Mouse (Mus musculus) myocyte (in vitro differentiated cells): ENCODE results near the gene Col4a1. TPM values are rescaled to one million over a fixed set of nuclear protein-coding genes. Genes with fewer than 3 reads are reported as not detected.

Experiments used
- H3K27me3 ChIP-seq: one replicate; pipeline ENCODE4 v1.6.1; 2011; ENCODE audit not compliant: control insufficient read depth, insufficient read depth, insufficient read length
- H3K36me3 ChIP-seq: one replicate; pipeline ENCODE4 v1.6.1; 2011; ENCODE audit not compliant: control insufficient read depth, insufficient read depth
- H3K4me2 ChIP-seq: one replicate; pipeline ENCODE4 v1.6.1; 2011; ENCODE audit warnings: low read depth, control low read depth
- H3K4me3 ChIP-seq: one replicate; pipeline ENCODE4 v1.5.1; 2011; ENCODE audit warnings: mild to moderate bottlenecking, control low read depth, moderate library complexity
- H3K79me2 ChIP-seq: one replicate; pipeline ENCODE4 v1.6.1; 2011; ENCODE audit not compliant: control insufficient read depth, insufficient read depth
- H3ac ChIP-seq: one replicate; pipeline ENCODE4 v1.6.1; 2011; ENCODE audit not compliant: control insufficient read depth, insufficient read length
- CEBPB ChIP-seq: IDR thresholded peaks from 2 replicates; pipeline ENCODE4 v1.6.1; 2011; ENCODE audit warnings: mild to moderate bottlenecking, moderate library complexity; ENCODE audit not compliant: poor library complexity, insufficient read depth, severe bottlenecking
- E2F4 ChIP-seq: IDR thresholded peaks from one replicate; pipeline ENCODE4 v1.6.1; 2011; ENCODE audit warnings: mild to moderate bottlenecking, control low read depth, moderate library complexity; ENCODE audit not compliant: insufficient read depth
- MAX ChIP-seq: IDR thresholded peaks from one replicate; pipeline ENCODE4 v1.6.1; 2011; ENCODE audit warnings: low read depth, mild to moderate bottlenecking, control low read depth
- MYOD1 ChIP-seq, 3 experiments: IDR thresholded peaks; one replicate each; pipeline ENCODE4 v1.6.1; 2011; ENCODE audit warnings: control low read depth in 2 of 3, low read depth in 2 of 3, mild to moderate bottlenecking in 2 of 3, moderate library complexity in 1 of 3; ENCODE audit not compliant: insufficient read length in 2 of 3, control insufficient read depth in 1 of 3
- MYOG ChIP-seq, 3 experiments: IDR thresholded peaks; one replicate each; pipeline ENCODE4 v1.6.1; 2011; ENCODE audit warnings: control low read depth in 2 of 3, low read depth in 2 of 3, mild to moderate bottlenecking in 2 of 3; ENCODE audit not compliant: insufficient read length in 2 of 3, control insufficient read depth in 1 of 3, insufficient read depth in 1 of 3
- POLR2A ChIP-seq: IDR thresholded peaks from one replicate; pipeline ENCODE4 v1.6.1; 2011; ENCODE audit warnings: low read depth, mild to moderate bottlenecking, control low read depth, moderate library complexity; ENCODE audit not compliant: insufficient read length
- POLR2AphosphoS2 ChIP-seq: IDR thresholded peaks from one replicate; pipeline ENCODE4 v1.6.1; 2011; ENCODE audit warnings: low read depth, control low read depth; ENCODE audit not compliant: insufficient read length
- REST ChIP-seq: IDR thresholded peaks from one replicate; pipeline ENCODE4 v1.6.1; 2011; ENCODE audit warnings: mild to moderate bottlenecking, control low read depth, moderate library complexity; ENCODE audit not compliant: insufficient read depth, insufficient read length
- SRF ChIP-seq: IDR thresholded peaks from one replicate; pipeline ENCODE4 v1.6.1; 2011; ENCODE audit warnings: low read depth; ENCODE audit not compliant: control insufficient read depth, insufficient read length
- TCF12 ChIP-seq: IDR thresholded peaks from one replicate; pipeline ENCODE4 v1.6.1; 2011; ENCODE audit warnings: mild to moderate bottlenecking, control low read depth; ENCODE audit not compliant: poor library complexity, insufficient read depth, severe bottlenecking
- TCF3 ChIP-seq: IDR thresholded peaks from one replicate; pipeline ENCODE4 v1.6.1; 2011; ENCODE audit warnings: low read depth, control low read depth; ENCODE audit not compliant: insufficient read length
- USF1 ChIP-seq: IDR thresholded peaks from one replicate; pipeline ENCODE4 v1.6.1; 2011; ENCODE audit warnings: low read depth, mild to moderate bottlenecking, control low read depth, moderate library complexity
- polyA plus RNA-seq: library from polyadenylated mRNA; unstranded; fragments of >200 nt; fragmentation: generic; extraction: Trizol; gene quantifications from one replicate; pipeline ENCODE4 v1.2.1, GENCODE M21; 2012; ENCODE audit warnings: missing spikeins

Col4a1 gene
- 34.8 TPM for polyA plus RNA-seq

GRCm38 (mm10) chr8:11312349-11313175 is at the start of gene Col4a1, which contains the start of gene Col4a2:
Col4a1 (minus strand) TSS chr8:11312826.
Col4a2 (plus strand) TSS chr8:11312805.
- Histone ChIP-seq H3ac (peak within 1 kb of the TSS; percentile 78), H3K4me3 (peak within 1 kb of the TSS; percentile 40), H3K36me3 (no peaks in the 10 kb centered on the region), H3K4me2 (peak within 1 kb of the TSS; percentile 95), H3K27me3 (no peaks in the 10 kb centered on the region), H3K79me2 (peaks cover 19% of the 10 kb centered on the region)
- no peak for TF ChIP-seq MAX
- TF ChIP-seq REST, result no peak
- TF ChIP-seq TCF12, result no peak
- peak in 1 of 3 experiments; percentile 59 for TF ChIP-seq MYOD1 (IDR thresholded peaks at IDR 0.05; ENCODE audit: control insufficient read depth in 1 of 3, insufficient read length in 2 of 3, low read depth in 2 of 3)
- no peak for TF ChIP-seq POLR2AphosphoS2
- TF ChIP-seq POLR2A, result peak; percentile 46
- no peak for TF ChIP-seq E2F4
- no peak for TF ChIP-seq CEBPB
- no peak for TF ChIP-seq SRF
- TF ChIP-seq TCF3, result no peak
- no peak for TF ChIP-seq USF1
- TF ChIP-seq MYOG (IDR thresholded peaks at IDR 0.05; ENCODE audit: control insufficient read depth in 1 of 3, insufficient read depth in 1 of 3, insufficient read length in 2 of 3, low read depth in 2 of 3), result peak in 1 of 3 experiments; percentile 30

- Histone ChIP-seq H3ac (no peak overlapping the region), H3K4me2 (no peak overlapping the region), H3K27me3 (no peaks in the 10 kb centered on the region), H3K4me3 (no peak overlapping the region), H3K36me3 (no peaks in the 10 kb centered on the region), H3K79me2 (no peaks in the 10 kb centered on the region)
- TF ChIP-seq MYOD1 (IDR thresholded peaks at IDR 0.05; ENCODE audit: control insufficient read depth in 1 of 3, insufficient read length in 2 of 3, low read depth in 2 of 3) (no peak), TCF3 (no peak), MAX (no peak), SRF (no peak), TCF12 (no peak), CEBPB (no peak)
Measured at GRCm38 (mm10) chr8:11361546-11362277, 49.1 kb upstream of the Col4a1 start.

- TF ChIP-seq SRF, result no peak
- TF ChIP-seq MAX, result no peak
- Histone ChIP-seq H3K4me2 (no peak overlapping the region), H3K79me2 (no peaks in the 10 kb centered on the region)
Measured at GRCm38 (mm10) chr8:11359846-11360245, 47.2 kb upstream of the Col4a1 start.

GRCm38 (mm10) chr8:11357921-11358436 is 45.4 kb upstream of the Col4a1 start:
- Histone ChIP-seq H3K4me3 (no peak overlapping the region), H3K4me2 (no peak overlapping the region), H3ac (no peak overlapping the region), H3K36me3 (no peaks in the 10 kb centered on the region), H3K27me3 (no peaks in the 10 kb centered on the region), H3K79me2 (no peaks in the 10 kb centered on the region)
- TF ChIP-seq SRF, result peak; percentile 61
- TF ChIP-seq E2F4, result no peak

More at GRCm38 (mm10) chr8:11359846-11360245, 47.2 kb upstream of the Col4a1 start:
- Histone ChIP-seq H3ac (no peak overlapping the region), H3K36me3 (no peaks in the 10 kb centered on the region), H3K4me3 (no peak overlapping the region), H3K27me3 (no peaks in the 10 kb centered on the region)

- no peaks in the 10 kb centered on the region for H3K79me2 ChIP-seq
- H3K27me3 ChIP-seq, result no peaks in the 10 kb centered on the region
- H3K36me3 ChIP-seq, result no peaks in the 10 kb centered on the region
- TF ChIP-seq POLR2AphosphoS2, result no peak
- TF ChIP-seq TCF12, result no peak
- no peak for TF ChIP-seq E2F4
- no peak for TF ChIP-seq USF1
- no peak for TF ChIP-seq REST
- no peak for TF ChIP-seq MYOG (IDR thresholded peaks at IDR 0.05; ENCODE audit: control insufficient read depth in 1 of 3, insufficient read depth in 1 of 3, insufficient read length in 2 of 3, low read depth in 2 of 3)
- TF ChIP-seq POLR2A, result no peak
- TF ChIP-seq CEBPB, result no peak
- TF ChIP-seq TCF3, result no peak
- no peak for TF ChIP-seq MYOD1 (IDR thresholded peaks at IDR 0.05; ENCODE audit: control insufficient read depth in 1 of 3, insufficient read length in 2 of 3, low read depth in 2 of 3)
- TF ChIP-seq MAX, result no peak
- no peak for TF ChIP-seq SRF
- no peak overlapping the region for H3K4me2 ChIP-seq
- no peak overlapping the region for H3K4me3 ChIP-seq
- no peak overlapping the region for H3ac ChIP-seq
Measured at GRCm38 (mm10) chr8:11356776-11357175, 44.1 kb upstream of the Col4a1 start.
